Mouse (Mus musculus): Measurements from ENCODE around the gene Gprin3.
"Not testable (repeated sequence)": the region's sequence is repeated elsewhere in the genome, so short reads cannot be mapped to it uniquely, and the experiment has no call there.

Gene Gprin3

DNA sequence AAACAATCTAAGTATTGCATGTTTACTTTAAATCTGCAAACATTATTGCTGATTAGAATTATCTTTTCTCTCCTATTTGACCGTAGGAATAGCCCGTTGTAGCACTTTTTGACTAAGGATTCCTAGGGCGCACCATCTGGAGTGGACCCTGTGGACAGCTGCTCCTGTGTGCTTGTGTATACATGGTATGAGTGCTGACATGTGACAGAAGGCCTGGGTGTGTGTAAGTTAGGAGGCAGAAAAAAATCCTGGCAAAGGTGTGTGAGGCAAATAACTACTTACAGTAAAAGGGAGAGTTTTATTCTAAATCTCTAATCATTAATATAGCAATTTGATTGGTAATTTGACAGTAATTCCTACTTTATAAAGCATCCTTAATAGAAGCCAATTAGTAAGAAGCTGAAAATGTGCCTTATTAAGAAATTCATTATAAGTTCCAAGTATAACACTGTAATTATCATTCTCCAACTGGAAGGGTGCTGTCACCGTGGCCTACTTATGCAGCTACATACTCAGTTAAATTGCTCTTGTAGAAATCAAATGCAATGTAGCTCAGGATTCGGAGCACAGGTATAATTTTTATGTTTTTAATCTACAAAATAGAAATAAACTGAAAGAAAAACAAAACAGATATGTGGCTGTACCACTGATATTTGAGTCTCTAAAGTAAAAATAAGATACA lies 74.8 kb downstream of the Gprin3 start:
- no peak for DNase-seq (ENCODE audit: extremely low spot score, low read depth, low spot score)

DNA sequence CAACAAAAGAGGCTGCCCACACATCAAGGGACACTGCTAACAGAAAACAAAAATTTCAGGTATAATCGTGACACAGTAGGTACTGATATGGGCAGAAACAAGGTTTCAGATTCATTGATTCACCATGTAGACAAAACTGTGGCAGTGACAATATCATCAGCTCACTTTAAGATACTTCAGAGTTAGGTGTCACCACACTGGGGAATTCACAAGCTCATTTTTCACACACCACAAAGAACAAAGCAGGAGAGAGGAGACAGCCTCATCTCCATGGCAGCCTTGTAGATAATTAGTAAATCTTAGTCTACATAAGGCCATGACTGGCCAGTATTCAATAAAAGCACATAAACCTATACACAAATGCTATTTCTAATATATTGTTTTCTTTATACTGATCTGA lies 77.4 kb downstream of the Gprin3 start:
- DNase-seq (ENCODE audit: extremely low spot score, low read depth, low spot score): no peak

DNA sequence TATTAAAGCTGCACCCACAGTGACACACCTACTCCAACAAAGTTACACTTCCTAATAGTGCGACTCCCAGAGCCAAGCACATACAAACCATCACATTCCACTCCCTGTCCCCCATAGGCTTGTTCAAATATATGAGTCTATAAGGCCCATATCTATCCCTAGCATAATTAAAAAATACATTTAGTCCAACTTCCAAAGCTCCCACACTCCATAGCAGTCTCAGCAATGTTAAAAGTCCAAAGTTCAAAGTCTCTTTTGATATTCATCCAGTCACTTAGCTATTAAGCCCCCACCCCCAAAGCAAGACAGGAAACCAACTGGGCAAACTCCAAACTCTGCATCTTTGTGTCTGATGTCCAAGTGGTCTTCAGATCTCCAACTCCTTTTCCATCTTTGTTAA lies 84.9 kb downstream of the Gprin3 start:
- DNase-seq (ENCODE audit: extremely low spot score, low read depth, low spot score): no peak

DNA sequence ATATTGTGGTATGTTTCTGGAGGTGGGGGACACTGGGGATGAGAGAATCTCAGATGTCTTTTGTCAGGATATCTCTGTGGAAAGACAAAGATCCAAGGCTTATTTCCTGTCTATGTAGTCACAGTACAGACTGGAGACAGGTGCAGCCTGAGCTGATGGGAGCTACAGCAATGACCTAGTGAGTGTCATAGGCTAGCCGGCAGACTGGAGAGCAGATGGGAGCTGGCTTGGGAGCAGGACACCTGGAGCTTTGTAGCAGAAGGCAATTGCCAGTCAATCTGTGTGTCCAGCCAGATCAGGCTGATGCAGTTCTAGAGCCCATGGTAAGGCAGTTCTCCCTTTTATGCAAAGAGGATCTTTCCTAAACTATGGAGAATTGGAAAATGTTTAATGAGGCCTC lies 97.8 kb downstream of the Gprin3 start:
- no peak for DNase-seq (ENCODE audit: extremely low spot score, low read depth, low spot score)

DNA sequence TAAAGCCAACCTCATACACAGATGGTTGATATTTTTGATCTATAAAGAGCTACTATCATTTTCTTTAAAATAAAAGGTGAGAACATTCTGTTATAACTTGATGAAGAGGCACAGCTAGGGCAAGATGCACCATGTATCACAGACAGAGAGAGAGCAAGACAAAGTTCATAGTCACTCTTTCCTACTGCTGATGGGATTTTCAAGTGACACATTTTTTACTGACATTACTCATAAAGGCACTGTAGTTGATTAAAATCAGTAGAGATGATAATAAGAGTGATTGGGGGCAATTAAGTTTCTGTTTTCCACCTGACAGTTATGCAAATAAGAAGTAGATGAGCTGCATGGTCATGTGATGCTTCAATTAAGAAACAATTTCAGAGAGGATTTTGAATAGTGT lies 110.2 kb downstream of the Gprin3 start:
- no peak for DNase-seq (ENCODE audit: extremely low spot score, low read depth, low spot score)

DNA sequence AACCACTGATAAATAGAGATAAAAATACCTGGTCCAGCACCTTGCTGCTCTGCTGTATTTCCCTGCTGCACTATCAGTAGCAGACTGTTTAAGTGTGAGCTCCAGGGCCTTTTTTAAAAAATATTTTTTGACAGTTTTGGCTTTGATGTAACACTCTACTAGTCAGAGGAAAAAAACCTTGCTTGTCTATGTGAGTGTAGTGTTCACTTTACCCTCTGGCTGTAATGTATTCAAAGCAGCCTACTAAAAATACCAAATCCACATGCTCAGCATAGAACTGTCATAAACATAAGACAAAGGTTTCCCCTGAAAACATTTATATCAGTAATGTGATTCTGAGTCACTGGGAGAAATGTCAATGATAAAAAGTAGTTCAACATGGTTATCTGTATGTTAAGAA lies 111.0 kb downstream of the Gprin3 start:
- DNase-seq (ENCODE audit: extremely low spot score, low read depth, low spot score): no peak

DNA sequence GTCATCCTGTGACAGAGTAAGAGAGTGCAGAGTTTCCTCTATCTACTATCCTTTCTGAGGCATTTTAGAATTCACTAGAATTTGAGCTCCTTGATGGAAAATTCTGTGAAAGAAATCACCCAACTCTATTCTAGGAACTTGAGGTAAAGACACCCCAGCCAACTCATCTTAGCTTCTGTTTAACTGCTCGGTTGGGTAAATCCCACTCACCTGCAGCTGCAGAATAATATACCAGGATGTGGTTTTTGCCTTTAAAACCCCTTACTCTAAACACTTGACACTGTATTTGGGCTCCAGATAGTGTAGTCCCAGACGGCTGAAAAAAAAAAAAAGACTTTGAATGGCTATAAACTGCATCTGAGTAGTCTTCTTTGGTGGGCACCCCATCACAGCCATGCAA lies 112.9 kb downstream of the Gprin3 start:
- DNase-seq (ENCODE audit: extremely low spot score, low read depth, low spot score): no peak

DNA sequence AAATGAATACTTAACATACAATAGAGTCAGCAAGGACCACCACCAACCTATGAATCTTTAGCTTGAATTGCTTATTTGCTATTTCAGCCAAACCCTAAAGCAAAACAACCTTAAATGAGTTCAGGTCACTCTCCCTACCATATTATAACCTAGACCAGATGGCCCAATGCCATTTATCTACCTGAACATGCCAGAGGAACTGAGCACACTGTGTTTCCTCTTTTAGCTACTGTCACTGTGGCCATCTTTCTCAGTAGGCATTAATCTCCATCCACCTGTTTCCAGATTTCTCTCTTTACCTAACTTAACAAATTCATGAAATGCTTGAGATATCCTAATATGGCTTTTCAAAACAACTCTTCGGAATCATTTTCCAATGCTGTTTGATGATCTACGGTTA lies 114.9 kb downstream of the Gprin3 start:
- DNase-seq (ENCODE audit: extremely low spot score, low read depth, low spot score): no peak

DNA sequence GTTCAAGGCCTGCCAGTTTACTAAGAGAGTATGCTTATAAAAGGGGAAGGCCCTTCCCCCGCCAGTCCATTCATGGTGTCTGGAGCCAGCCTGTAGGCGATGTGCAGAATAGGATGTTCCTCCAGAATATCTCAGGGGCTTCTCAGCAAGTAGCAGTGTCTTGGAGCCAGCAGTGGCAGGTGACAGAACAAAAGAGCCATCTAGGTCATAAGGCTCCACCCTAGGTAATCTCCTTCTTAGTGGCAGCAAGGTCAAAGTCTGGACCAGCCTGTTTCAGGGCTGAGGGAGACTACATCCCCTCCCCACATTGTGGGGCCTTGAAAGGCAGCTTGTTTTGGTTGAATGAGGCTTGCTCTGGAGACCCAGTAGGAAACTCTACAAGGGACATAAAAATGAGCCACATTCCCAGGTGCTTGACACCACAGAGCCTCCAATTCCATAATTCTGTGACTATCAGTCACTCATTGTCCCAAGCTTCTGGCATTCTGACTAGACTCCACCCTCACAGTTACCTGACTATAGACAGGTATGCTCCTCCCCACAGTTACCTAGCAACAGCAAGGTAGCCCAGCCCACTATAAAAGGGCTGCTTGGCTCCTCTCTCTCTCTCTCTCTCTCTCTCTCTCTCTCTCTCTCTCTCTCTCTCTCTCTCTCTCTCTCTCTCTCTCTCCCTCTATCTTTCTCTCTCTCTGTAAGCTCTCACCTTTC lies 121.7 kb downstream of the Gprin3 start:
- not testable (repeated sequence) for DNase-seq (ENCODE audit: extremely low spot score, low read depth, low spot score)

DNA sequence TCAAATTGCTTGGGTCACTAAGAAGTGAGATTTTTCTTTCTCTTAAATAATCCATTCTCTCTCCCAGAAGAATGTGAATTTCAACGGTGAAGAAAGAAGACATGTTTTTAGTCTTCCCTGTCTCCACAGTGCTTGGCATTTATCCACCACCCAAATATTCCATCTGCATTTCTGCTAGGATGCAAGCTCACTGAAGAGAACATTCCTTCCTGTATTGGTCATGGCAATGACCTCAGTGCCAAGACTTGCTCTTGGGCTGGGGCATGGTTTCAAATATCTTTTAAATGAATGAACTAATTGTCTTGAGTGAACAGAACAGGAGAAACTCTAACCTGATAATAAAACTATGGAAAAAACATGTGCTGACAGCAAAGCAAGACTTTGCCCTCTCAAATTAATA lies 123.1 kb downstream of the Gprin3 start:
- no peak for DNase-seq (ENCODE audit: extremely low spot score, low read depth, low spot score)
